Mouse (Mus musculus): Measurements from ENCODE around the gene Marc1. TPM values are rescaled to one million over a fixed set of nuclear protein-coding genes. Genes with fewer than 3 reads are reported as not detected.
A peak's percentile ranks its signal among the peaks of the same experiment; 100 is the strongest.

Gene Marc1
- polyA plus RNA-seq, 1 experiment from 2014 or later, result 0.21 TPM

- 95% methylated on average over 5 of the region's 5 CpGs for WGBS
- DNase-seq (ENCODE audit: low spot score) (no peak), ATAC-seq (ENCODE audit: low FRiP score) (no peak)
- no peak overlapping the region for H3K9ac ChIP-seq
- H3K4me2 ChIP-seq (replicated peaks), result no peak overlapping the region
- H3K4me1 ChIP-seq (replicated peaks; ENCODE audit: control insufficient read depth, insufficient read depth, low read length), result 0 out of 2 replicates have a peak, but pooled peaks cover 6% of the 10 kb centered on the region
- no peaks in the 10 kb centered on the region for H3K9me3 ChIP-seq (ENCODE audit: control insufficient read depth, low read length)
- no peaks in the 10 kb centered on the region for H3K27me3 ChIP-seq (ENCODE audit: control insufficient read depth, insufficient read depth, low read length)
- no peak overlapping the region for H3K27ac ChIP-seq
- H3K4me3 ChIP-seq (replicated peaks; ENCODE audit: low read length), result no peak overlapping the region
- H3K36me3 ChIP-seq (replicated peaks; ENCODE audit: control insufficient read depth, insufficient read depth), result no peaks in the 10 kb centered on the region
Measured at GRCm38 (mm10) chr1:184752671-184753070, 58.4 kb downstream of the Marc1 start.

GRCm38 (mm10) chr1:184750114-184750664, 60.9 kb downstream of the Marc1 start:
- Histone ChIP-seq H3K4me3 (replicated peaks; ENCODE audit: low read length) (no peak overlapping the region), H3K9me3 (ENCODE audit: control insufficient read depth, low read length) (no peaks in the 10 kb centered on the region), H3K4me2 (replicated peaks) (no peak overlapping the region), H3K27me3 (ENCODE audit: control insufficient read depth, insufficient read depth, low read length) (no peaks in the 10 kb centered on the region), H3K9ac (no peak overlapping the region), H3K36me3 (replicated peaks; ENCODE audit: control insufficient read depth, insufficient read depth) (no peaks in the 10 kb centered on the region), H3K27ac (no peak overlapping the region), H3K4me1 (replicated peaks; ENCODE audit: control insufficient read depth, insufficient read depth, low read length) (no peaks in the 10 kb centered on the region)
- no peak for DNase-seq (ENCODE audit: low spot score)
- no peak for ATAC-seq (ENCODE audit: low FRiP score)
- 78% methylated on average over 11 of the region's 11 CpGs for WGBS

- no peak overlapping the region for H3K27ac ChIP-seq
- ATAC-seq (ENCODE audit: low FRiP score), result no peak
- DNase-seq (ENCODE audit: low spot score), result no peak
Measured at GRCm38 (mm10) chr1:184748692-184749152, 62.4 kb downstream of the Marc1 start.

GRCm38 (mm10) chr1:184737876-184738479, 73.1 kb downstream of the Marc1 start:
- no peak overlapping the region for H3K9ac ChIP-seq
- no peaks in the 10 kb centered on the region for H3K9me3 ChIP-seq (ENCODE audit: control insufficient read depth, low read length)
- H3K27me3 ChIP-seq (ENCODE audit: control insufficient read depth, insufficient read depth, low read length), result peaks cover 66% of the 10 kb centered on the region
- no peak overlapping the region for H3K4me2 ChIP-seq (replicated peaks)
- no peaks in the 10 kb centered on the region for H3K36me3 ChIP-seq (replicated peaks; ENCODE audit: control insufficient read depth, insufficient read depth)
- WGBS, result 10% methylated on average over 13 of the region's 14 CpGs
- DNase-seq (ENCODE audit: low spot score), result peak; percentile 81
- no peak overlapping the region for H3K27ac ChIP-seq
- ATAC-seq (ENCODE audit: low FRiP score), result no peak
- H3K4me1 ChIP-seq (replicated peaks; ENCODE audit: control insufficient read depth, insufficient read depth, low read length), result no peaks in the 10 kb centered on the region
- no peak overlapping the region for H3K4me3 ChIP-seq (replicated peaks; ENCODE audit: low read length)

More at GRCm38 (mm10) chr1:184748692-184749152, 62.4 kb downstream of the Marc1 start:
- Histone ChIP-seq H3K36me3 (replicated peaks; ENCODE audit: control insufficient read depth, insufficient read depth) (no peaks in the 10 kb centered on the region), H3K4me3 (replicated peaks; ENCODE audit: low read length) (no peak overlapping the region), H3K27me3 (ENCODE audit: control insufficient read depth, insufficient read depth, low read length) (no peaks in the 10 kb centered on the region), H3K9me3 (ENCODE audit: control insufficient read depth, low read length) (no peaks in the 10 kb centered on the region), H3K4me1 (replicated peaks; ENCODE audit: control insufficient read depth, insufficient read depth, low read length) (no peaks in the 10 kb centered on the region), H3K9ac (no peak overlapping the region), H3K4me2 (replicated peaks) (no peak overlapping the region)
- 49% methylated on average over 14 of the region's 14 CpGs for WGBS

- Histone ChIP-seq H3K36me3 (replicated peaks; ENCODE audit: control insufficient read depth, insufficient read depth) (no peaks in the 10 kb centered on the region), H3K27me3 (ENCODE audit: control insufficient read depth, insufficient read depth, low read length) (peaks cover 73% of the 10 kb centered on the region), H3K9me3 (ENCODE audit: control insufficient read depth, low read length) (no peaks in the 10 kb centered on the region), H3K9ac (no peak overlapping the region), H3K4me3 (replicated peaks; ENCODE audit: low read length) (no peak overlapping the region), H3K4me1 (replicated peaks; ENCODE audit: control insufficient read depth, insufficient read depth, low read length) (no peaks in the 10 kb centered on the region), H3K4me2 (replicated peaks) (no peak overlapping the region), H3K27ac (no peak overlapping the region)
- ATAC-seq (ENCODE audit: low FRiP score), result no peak
- no peak for DNase-seq (ENCODE audit: low spot score)
- WGBS, result 35% methylated on average over 2 of the region's 2 CpGs
Measured at GRCm38 (mm10) chr1:184737228-184737627, 73.9 kb downstream of the Marc1 start.

MicroRNA genes within 50 kb of the gene (microRNA counts, 519-probe panel; counts per million panel counts)
- 3,324 counts per million, percentile 17 among the panel's probes with 10 or more counts for microRNA mmu-miR-1981

Small RNA genes lying within 50 kb of the gene (microRNA-seq; reads per million reads assigned to microRNA genes)
- gene Mir1981, result 61.4 reads per million, percentile 46 among the genes with 10 or more reads in this experiment

Other genes with a start within 250 kb of the Marc1 start
- 2.0 and 2.8 TPM in 2 replicates for gene Hlx, start 78.7 kb downstream of the Marc1 start, polyA plus RNA-seq (2014; fragmentation: Nextera tagmentation; extraction: Ambion mirVana)
- gene Marc2, start 35.1 kb upstream of the Marc1 start, polyA plus RNA-seq (2014; fragmentation: Nextera tagmentation; extraction: Ambion mirVana), result 141 and 144 TPM in 2 replicates
- gene C130074G19Rik, start 71.9 kb upstream of the Marc1 start, polyA plus RNA-seq (2014; fragmentation: Nextera tagmentation; extraction: Ambion mirVana), result 1.1 and 1.5 TPM in 2 replicates
- 12.5 and 12.9 TPM in 2 replicates for gene Mark1, start 188.3 kb upstream of the Marc1 start, polyA plus RNA-seq (2014; fragmentation: Nextera tagmentation; extraction: Ambion mirVana)

Measured in hindbrain, embryonic 14.5 days (tissue).